In genomic region chr13:5873681-5874080, GRCm38 (mm10) we compare ENCODE assay signal across 25 mouse cellular contexts. TPM values are rescaled to one million over a fixed set of nuclear protein-coding genes. Genes with fewer than 3 reads are reported as not detected.
A peak's percentile ranks its signal among the peaks of the same experiment; 100 is the strongest.
DNase-seq lines count a peak whose midpoint lies in the region; ATAC-seq and TF ChIP-seq lines count a peak whose summit lies in the region.
"Had no signal": no experiment of that assay in that cellular context is flagged by ENCODE, and none has a peak within 500 bp of the region (broad histone marks: within the 10 kb centered on the region; RNA-seq: fewer than 3 reads in every experiment).

No protein-coding gene starts in this region.

- H3K4me2 ChIP-seq in midbrain, embryonic 16.5 days (ENCODE audit: low read length), result no peak overlapping the region
- H3K4me2 ChIP-seq: embryonic facial prominence, embryonic 12.5 days; embryonic facial prominence, embryonic 15.5 days; heart, embryonic 13.5 days; hindbrain, embryonic 14.5 days had no signal

- no peak overlapping the region for H3K9ac ChIP-seq in midbrain, embryonic 16.5 days (ENCODE audit: low read depth, low read length)
- H3K9ac ChIP-seq: embryonic facial prominence, embryonic 12.5 days; embryonic facial prominence, embryonic 15.5 days; forebrain, postnatal 0 days; heart, embryonic 13.5 days; hindbrain, embryonic 14.5 days had no signal

- intact Hi-C loops in gastrocnemius, postnatal 36 days (cut with DNase I), result no loop called here

- H3K27ac ChIP-seq in bone marrow macrophage, adult 2 months (ENCODE audit: insufficient read depth, low read depth, low read length), result peak overlapping the region; percentile 67
- no peak overlapping the region for H3K27ac ChIP-seq in midbrain, embryonic 16.5 days (ENCODE audit: low read length)
- H3K27ac ChIP-seq: embryonic facial prominence, embryonic 12.5 days; embryonic facial prominence, embryonic 15.5 days; gastrocnemius, adult 2 months; heart, adult 2 months; heart, embryonic 10.5 days; heart, embryonic 13.5 days; hindbrain, embryonic 14.5 days; hindbrain, postnatal 0 days had no signal

- DNase-seq in adipocyte (ENCODE audit: low spot score), result peak; percentile 17
- no peak for DNase-seq in gastrocnemius, postnatal 36 days
- no peak for DNase-seq in left cerebral cortex, adult 8-10 months (ENCODE audit: low spot score in 2 of 2)
- DNase-seq: adrenal gland, postnatal 10 days; adrenal gland, postnatal 36 days; cerebellum, adult 11-12 months; cerebellum, adult 8-10 months; cerebellum, postnatal 14 days; forebrain, postnatal 0 days; gastrocnemius, adult 2 months; gastrocnemius, postnatal 14 days; heart, adult 2 months; heart, postnatal 14 days; heart, postnatal 4 days had no signal

- WGBS in midbrain, embryonic 16.5 days, result 84% methylated on average over 3 of the region's 3 CpGs

- peaks cover 50% of the 10 kb centered on the region for H3K4me1 ChIP-seq in bone marrow macrophage, adult 2 months (ENCODE audit: control insufficient read depth, insufficient read depth, low read length)
- H3K4me1 ChIP-seq in midbrain, embryonic 16.5 days (ENCODE audit: control insufficient read depth, insufficient read depth, low read length), result peaks cover 16% of the 10 kb centered on the region

- no peak for TF ChIP-seq CTCF in bone marrow macrophage, adult 2 months (IDR thresholded peaks at IDR 0.05; ENCODE audit: low read depth, low read length)

- H3K36me3 ChIP-seq in midbrain, embryonic 16.5 days (ENCODE audit: control insufficient read depth, insufficient read depth, low read length), result peaks cover 1% of the 10 kb centered on the region; the same call in 1 of the 2 replicates
- H3K36me3 ChIP-seq: embryonic facial prominence, embryonic 15.5 days had no signal

- H3K27me3 ChIP-seq in midbrain, embryonic 16.5 days (ENCODE audit: control insufficient read depth, insufficient read depth, low read depth, low read length), result no peaks in the 10 kb centered on the region
- H3K27me3 ChIP-seq: embryonic facial prominence, embryonic 12.5 days; embryonic facial prominence, embryonic 15.5 days; heart, embryonic 13.5 days had no signal

- peak; percentile 56 for ATAC-seq in megakaryocyte, adult 5-6 weeks (ENCODE audit: poor library complexity, severe bottlenecking)
- no peak for ATAC-seq in midbrain, embryonic 16.5 days
- ATAC-seq: activated CD4-positive, CD25-positive, alpha-beta regulatory T cell, adult 4 months; forebrain, embryonic 14.5 days; forebrain, postnatal 0 days; hindbrain, postnatal 0 days had no signal

- H3K4me3 ChIP-seq in bone marrow macrophage, adult 2 months (ENCODE audit: insufficient read depth, low read length), result no peak overlapping the region
- no peak overlapping the region for H3K4me3 ChIP-seq in midbrain, embryonic 16.5 days (ENCODE audit: low read depth, low read length)
- H3K4me3 ChIP-seq: embryonic facial prominence, embryonic 12.5 days; embryonic facial prominence, embryonic 15.5 days; gastrocnemius, adult 2 months; heart, adult 2 months; heart, embryonic 10.5 days; heart, embryonic 13.5 days had no signal

- no peaks in the 10 kb centered on the region for H3K9me3 ChIP-seq in midbrain, embryonic 16.5 days (replicated peaks; ENCODE audit: control insufficient read depth, low read length, poor library complexity, severe bottlenecking)
- H3K9me3 ChIP-seq: embryonic facial prominence, embryonic 12.5 days; embryonic facial prominence, embryonic 15.5 days; heart, embryonic 10.5 days; heart, embryonic 13.5 days had no signal

- no peak for TF ChIP-seq POLR2A in bone marrow macrophage, adult 2 months (IDR thresholded peaks at IDR 0.05; ENCODE audit: borderline replicate concordance, low read depth, low read length)

RNA-seq across cellular contexts. Expression of gene Klf6, which starts 12.4 kb away (rescaled TPM):
- 174 TPM in 2 replicates for polyA plus RNA-seq in bone marrow macrophage, adult 2 months (2012; ENCODE audit: insufficient read depth, insufficient read length, missing spikeins)
- total RNA-seq in megakaryocyte, adult 5-6 weeks (2015), result 160 and 180 TPM in 2 replicates
- 192 and 198 TPM in 2 replicates for total RNA-seq in megakaryocyte, adult 5-6 weeks (2017)
- polyA plus RNA-seq in midbrain, embryonic 16.5 days (2015; fragmentation: Nextera tagmentation; extraction: Ambion mirVana), result 132 and 146 TPM in 2 replicates
- total RNA-seq in gastrocnemius, postnatal 36 days (2021), result 10 to 100 TPM; 19.3 to 32.5 TPM
- 10 to 100 TPM; 50.2 to 54.2 (median 51.2) TPM for total RNA-seq in left cerebral cortex, adult 8-10 months (2022)
